Mouse (Mus musculus): ENCODE measurements around the gene Sec14l1.

GRCm38 (mm10) chr11:117098155-117098554 is 16.8 kb upstream of the Sec14l1 start:
- no peak for TF ChIP-seq CTCF (IDR thresholded peaks at IDR 0.05 in 2 of 3, conservative IDR thresholded peaks at IDR 0.05 in 1 of 3; ENCODE audit: control insufficient read depth in 1 of 3, insufficient read depth in 1 of 3, low read depth in 2 of 3, low read length in 3 of 3, poor library complexity in 1 of 3, severe bottlenecking in 1 of 3)
- no peak for TF ChIP-seq ZMIZ1 (IDR thresholded peaks at IDR 0.05; ENCODE audit: low read depth, low read length)
- TF ChIP-seq MAFK (IDR thresholded peaks at IDR 0.05; ENCODE audit: borderline replicate concordance, low read depth, low read length): no peak
- no peak for TF ChIP-seq NRF1 (IDR thresholded peaks at IDR 0.05; ENCODE audit: insufficient read depth, low read depth, low read length, poor library complexity, severe bottlenecking)
- TF ChIP-seq POLR2A (IDR thresholded peaks at IDR 0.05; ENCODE audit: control insufficient read depth in 1 of 2, insufficient read depth in 1 of 2, low read depth in 1 of 2, low read length in 2 of 2, poor library complexity in 1 of 2): no peak
- TF ChIP-seq MAZ (IDR thresholded peaks at IDR 0.05; ENCODE audit: low read depth, low read length): no peak
- no peak for TF ChIP-seq NELFE (IDR thresholded peaks at IDR 0.05; ENCODE audit: low read depth, low read length)
- TF ChIP-seq ZKSCAN1 (IDR thresholded peaks at IDR 0.05; ENCODE audit: low read depth, low read length): no peak
- no peak for TF ChIP-seq ZNF384 (IDR thresholded peaks at IDR 0.05; ENCODE audit: low read depth, low read length)

All from MEL (cell line).